Mouse (Mus musculus) lung, postnatal 0 days (tissue): Measurements from ENCODE around the gene Morn4.
A peak's percentile ranks its signal among the peaks of the same experiment; 100 is the strongest.

Source experiments
- CTCF ChIP-seq: IDR thresholded peaks from 2 replicates; pipeline ENCODE4 v1.5.1; 2016; ENCODE audit warnings: antibody characterized with exemption, mild to moderate bottlenecking
- EP300 ChIP-seq: IDR thresholded peaks from 2 replicates; pipeline ENCODE4 v1.6.1; 2016; ENCODE audit warnings: antibody characterized with exemption, mild to moderate bottlenecking, control low read depth

DNA sequence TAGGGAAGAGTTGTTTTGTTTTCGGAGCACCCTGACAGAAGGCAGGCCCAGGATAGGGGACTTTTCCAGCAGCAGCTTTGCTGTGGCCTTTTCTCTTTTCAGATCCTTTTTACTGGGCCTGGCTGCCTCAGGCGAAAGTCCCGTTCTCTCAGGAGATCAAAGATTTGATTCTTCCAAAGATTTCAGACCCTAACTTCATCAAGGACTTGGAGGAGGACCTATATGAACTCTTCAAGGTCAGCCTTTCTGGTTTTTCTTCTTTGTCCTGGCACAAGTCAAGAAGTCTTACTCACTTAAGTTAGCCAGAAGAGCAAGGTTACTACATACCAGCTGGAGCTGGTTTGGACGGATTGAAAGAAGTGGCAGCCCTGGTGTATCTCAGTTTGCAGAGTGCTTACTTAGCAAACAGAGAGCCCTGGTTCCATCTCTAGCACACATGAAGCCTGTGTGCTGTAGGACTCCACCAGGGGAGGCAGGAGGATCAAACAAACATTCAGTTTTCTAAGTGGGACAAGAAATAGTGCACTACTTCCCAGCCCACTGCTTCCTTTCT lies 29.7 kb upstream of the Morn4 start:
- TF ChIP-seq CTCF (peak; percentile 34), EP300 (peak; percentile 17; the same call in 1 of the 2 replicates)
